Mouse (Mus musculus) small intestine, adult 2 months (tissue): ENCODE data around the gene Derl3. TPM values are rescaled to one million over a fixed set of nuclear protein-coding genes. Genes with fewer than 3 reads are reported as not detected.

Source experiments
- H3K27ac ChIP-seq: fragments of 200-500 bp; 2 replicates; pipeline ENCODE4 v1.5.1; 2012; ENCODE audit warnings: low read depth, low read length, control low read depth, inconsistent platforms; ENCODE audit not compliant: insufficient read depth
- H3K27me3 ChIP-seq: fragments of 200-500 bp; 2 replicates; pipeline ENCODE4 v1.6.1; 2012; ENCODE audit warnings: mild to moderate bottlenecking, moderate library complexity, low read length, inconsistent platforms; ENCODE audit not compliant: control insufficient read depth, insufficient read depth
- H3K36me3 ChIP-seq: fragments of 200-500 bp; 2 replicates; pipeline ENCODE4 v1.6.1; 2012; ENCODE audit warnings: mild to moderate bottlenecking, low read length, control low read depth, inconsistent platforms; ENCODE audit not compliant: control insufficient read depth, insufficient read depth
- H3K4me1 ChIP-seq: fragments of 200-500 bp; 2 replicates; pipeline ENCODE4 v1.6.1; 2012; ENCODE audit warnings: low read length, inconsistent platforms, mixed read lengths; ENCODE audit not compliant: control insufficient read depth, insufficient read depth, insufficient read length
- H3K4me3 ChIP-seq: fragments of 200-500 bp; 2 replicates; pipeline ENCODE4 v1.5.1; 2012; ENCODE audit warnings: low read depth, mild to moderate bottlenecking, control low read depth, inconsistent platforms, low read length, moderate library complexity
- CTCF ChIP-seq: fragments of 200-500 bp; IDR thresholded peaks from 2 replicates; pipeline ENCODE4 v1.5.1; 2012; ENCODE audit warnings: low read depth, mild to moderate bottlenecking, control low read depth, inconsistent platforms, low read length, moderate library complexity, mixed read lengths; ENCODE audit not compliant: insufficient replicate concordance, insufficient read length; ENCODE audit errors: extremely low read depth
- POLR2A ChIP-seq: fragments of 200-500 bp; IDR thresholded peaks from 2 replicates; pipeline ENCODE4 v1.6.1; 2012; ENCODE audit warnings: low read depth, mild to moderate bottlenecking, control low read depth, inconsistent platforms, low read length, moderate library complexity
- WGBS: fragments of 180-500 bp; shearing (Covaris S2); methylation state at CpG from one replicate; pipeline ENCODE4 v1.1.7; 2018; 5-methylcytosine and 5-hydroxymethylcytosine counted together
- polyA plus RNA-seq: library from polyadenylated mRNA; depleted of rRNA; stranded (reverse); fragments of >200 nt; gene quantifications from 2 replicates; pipeline ENCODE4 v1.2.3, GENCODE M21; 2012

The Derl3 gene
- polyA plus RNA-seq, 1 experiment, result 145 TPM

- 95% methylated on average over 1 of the region's 1 CpGs for WGBS
- no peaks in the 10 kb centered on the region for H3K27me3 ChIP-seq
- TF ChIP-seq POLR2A, result no peak
- no peak for TF ChIP-seq CTCF
- H3K4me3 ChIP-seq, result no peak overlapping the region
- H3K27ac ChIP-seq, result no peak overlapping the region
- H3K36me3 ChIP-seq, result peaks cover 33% of the 10 kb centered on the region
- H3K4me1 ChIP-seq, result peaks cover 8% of the 10 kb centered on the region
These were observed 3.0 kb downstream of the Derl3 start for GRCm38 (mm10) chr10:75896208-75896607.

- H3K36me3 ChIP-seq, result peaks cover 40% of the 10 kb centered on the region
- WGBS, result 32% methylated on average over 6 of the region's 6 CpGs
- no peak for TF ChIP-seq POLR2A
- peak; percentile 82; the same call in 1 of the 2 replicates for TF ChIP-seq CTCF
These were observed 4.2 kb downstream of the Derl3 start for GRCm38 (mm10) chr10:75897373-75897772.

GRCm38 (mm10) chr10:75898039-75898564, 4.9 kb downstream of the Derl3 start:
- WGBS, result 72% methylated on average over 6 of the region's 6 CpGs
- Histone ChIP-seq H3K27me3 (no peaks in the 10 kb centered on the region), H3K36me3 (peaks cover 46% of the 10 kb centered on the region), H3K4me1 (peaks cover 6% of the 10 kb centered on the region; the same call in 1 of the 2 replicates), H3K27ac (no peak overlapping the region), H3K4me3 (no peak overlapping the region)
- no peak for TF ChIP-seq CTCF
- TF ChIP-seq POLR2A, result no peak

More at GRCm38 (mm10) chr10:75897373-75897772, 4.2 kb downstream of the Derl3 start:
- H3K4me3 ChIP-seq, result no peak overlapping the region
- H3K4me1 ChIP-seq, result peaks cover 8% of the 10 kb centered on the region
- no peaks in the 10 kb centered on the region for H3K27me3 ChIP-seq
- no peak overlapping the region for H3K27ac ChIP-seq

- Histone ChIP-seq H3K4me3 (no peak overlapping the region), H3K4me1 (0 out of 2 replicates have a peak, but pooled peaks cover under 1% of the 10 kb centered on the region), H3K27me3 (no peaks in the 10 kb centered on the region), H3K36me3 (peaks cover 52% of the 10 kb centered on the region), H3K27ac (no peak overlapping the region)
- TF ChIP-seq CTCF, result no peak
- TF ChIP-seq POLR2A, result no peak
- WGBS, result 27% methylated on average over 3 of the region's 3 CpGs
These were observed 5.6 kb downstream of the Derl3 start for GRCm38 (mm10) chr10:75898846-75899245.

GRCm38 (mm10) chr10:75904391-75904790, 11.2 kb downstream of the Derl3 start:
- peaks cover 62% of the 10 kb centered on the region for H3K36me3 ChIP-seq

GRCm38 (mm10) chr10:75906882-75907281, 13.7 kb downstream of the Derl3 start:
- Histone ChIP-seq H3K4me1 (no peaks in the 10 kb centered on the region), H3K27me3 (no peaks in the 10 kb centered on the region), H3K4me3 (no peak overlapping the region), H3K36me3 (peaks cover 72% of the 10 kb centered on the region), H3K27ac (no peak overlapping the region)
- TF ChIP-seq CTCF, result no peak
- TF ChIP-seq POLR2A, result no peak
- 92% methylated on average over 4 of the region's 4 CpGs for WGBS

More at GRCm38 (mm10) chr10:75904391-75904790, 11.2 kb downstream of the Derl3 start:
- H3K27ac ChIP-seq, result no peak overlapping the region
- H3K27me3 ChIP-seq, result no peaks in the 10 kb centered on the region
- 81% methylated on average over 5 of the region's 5 CpGs for WGBS
- H3K4me1 ChIP-seq, result no peaks in the 10 kb centered on the region
- H3K4me3 ChIP-seq, result no peak overlapping the region
- no peak for TF ChIP-seq CTCF
- TF ChIP-seq POLR2A, result no peak

DNA sequence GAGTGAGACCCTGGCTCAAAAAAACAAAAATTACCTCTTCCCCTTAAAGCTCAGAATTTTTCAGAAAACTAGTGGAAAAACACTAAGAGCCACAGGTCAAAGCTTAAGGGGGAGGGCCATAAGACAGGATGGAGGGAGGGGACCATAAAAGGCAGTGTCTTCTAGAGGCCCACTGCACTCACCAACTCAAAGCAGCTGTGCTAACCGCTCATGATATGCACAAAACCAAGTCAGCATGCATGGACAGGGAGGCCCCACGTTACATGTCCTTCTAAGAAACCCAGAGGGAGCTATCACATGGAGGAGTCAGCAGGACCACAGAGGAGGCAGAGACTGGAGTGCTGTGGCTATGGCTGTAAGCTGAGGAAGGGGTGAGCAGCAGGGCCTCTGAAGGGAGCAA, 17.5 kb downstream of the Derl3 start:
- 86% methylated on average over 2 of the region's 2 CpGs for WGBS
- Histone ChIP-seq H3K36me3 (peaks cover 58% of the 10 kb centered on the region), H3K27me3 (no peaks in the 10 kb centered on the region), H3K27ac (no peak overlapping the region), H3K4me1 (no peaks in the 10 kb centered on the region), H3K4me3 (no peak overlapping the region)
- TF ChIP-seq CTCF, result no peak
- no peak for TF ChIP-seq POLR2A
